Mouse (Mus musculus) urinary bladder, postnatal 36 days (tissue): ENCODE data around the gene Slc25a27.
A peak's percentile ranks its signal among the peaks of the same experiment; 100 is the strongest.

Experiments
- DNase-seq, 2 experiments: peaks; one replicate each; pipeline ENCODE4 v3.0.0; 2022; ENCODE audit warnings: low spot score in 2 of 2, mixed read lengths in 1 of 2

The Slc25a27 gene

GRCm38 (mm10) chr17:43646925-43647324 lies 20.1 kb downstream of the Slc25a27 start:
- DNase-seq, result no peak

GRCm38 (mm10) chr17:43645136-43645535 lies 21.9 kb downstream of the Slc25a27 start:
- DNase-seq, result no peak

- peak; percentile 24 to 35 for DNase-seq
Measured at GRCm38 (mm10) chr17:43644375-43644774, 22.6 kb downstream of the Slc25a27 start.

- no peak for DNase-seq
Measured at GRCm38 (mm10) chr17:43643191-43643590, 23.8 kb downstream of the Slc25a27 start.

- DNase-seq, result no peak
Measured at GRCm38 (mm10) chr17:43640825-43641224, 26.2 kb downstream of the Slc25a27 start.

DNA sequence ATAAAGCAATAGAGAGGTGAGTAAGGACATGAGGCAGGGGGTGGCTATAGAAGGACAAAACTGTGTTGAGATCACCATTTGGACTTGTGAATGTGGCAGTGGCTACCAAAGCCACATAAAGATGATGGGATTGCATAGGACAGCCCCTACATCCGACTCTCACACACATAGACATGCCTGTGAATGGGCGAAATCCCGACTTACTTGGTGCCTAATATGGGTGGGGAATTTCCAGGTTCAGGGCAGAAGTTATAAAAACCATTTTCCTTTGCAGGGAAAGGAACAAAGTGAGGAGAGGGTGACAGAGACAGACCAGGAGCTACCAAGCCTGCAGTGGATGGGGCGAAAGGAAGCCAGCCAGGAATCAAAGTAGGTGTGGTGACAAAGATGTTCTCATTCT lies 29.9 kb downstream of the Slc25a27 start:
- DNase-seq, result no peak

DNA sequence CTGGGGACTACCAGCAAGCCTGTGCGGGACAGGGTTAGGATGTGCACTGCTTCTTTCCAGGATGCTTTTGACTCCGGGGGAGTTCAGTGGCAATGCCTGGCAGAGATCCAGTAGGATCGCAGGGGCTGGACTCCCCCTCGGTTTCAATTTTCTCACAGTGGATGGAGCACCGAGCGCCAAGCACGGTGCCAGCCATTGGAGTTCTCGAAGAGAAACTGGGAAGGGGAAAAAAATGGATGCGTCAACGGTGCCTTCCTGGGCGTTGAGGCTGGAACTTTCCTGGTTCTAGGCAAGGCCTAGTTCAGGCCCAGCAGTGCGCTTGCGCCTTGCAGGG lies 36.6 kb downstream of the Slc25a27 start:
- DNase-seq, result no peak

- DNase-seq, result no peak
Measured at GRCm38 (mm10) chr17:43629496-43630426, 37.3 kb downstream of the Slc25a27 start, which contains the start of gene Tdrd6. Gene Tdrd6, minus strand, starts transcription at chr17:43630299.

DNA sequence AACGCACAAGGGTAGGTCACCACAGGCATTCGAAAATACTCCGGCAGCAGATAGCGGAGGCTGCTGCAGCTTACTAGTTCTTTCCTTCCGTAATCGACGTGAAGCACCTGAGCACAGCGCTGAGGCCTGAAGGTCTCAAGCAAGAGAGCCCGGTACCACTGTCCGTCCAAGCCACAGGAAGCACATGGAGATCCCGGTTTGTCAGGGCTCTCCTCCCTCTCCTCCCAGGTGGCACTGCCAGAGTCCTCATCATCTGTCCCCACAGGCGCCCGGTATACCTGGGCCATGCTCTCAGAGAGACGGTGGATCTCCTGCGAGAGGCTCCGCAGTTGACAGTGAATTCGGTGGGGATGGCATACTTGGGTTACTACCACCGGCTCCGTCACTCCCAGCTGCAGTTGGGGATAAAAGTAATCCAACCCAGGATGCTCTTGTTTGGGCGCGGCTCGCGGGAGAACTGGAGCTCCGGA lies 38.0 kb downstream of the Slc25a27 start:
- no peak for DNase-seq

GRCm38 (mm10) chr17:43628246-43628645 lies 38.8 kb downstream of the Slc25a27 start:
- no peak for DNase-seq

DNA sequence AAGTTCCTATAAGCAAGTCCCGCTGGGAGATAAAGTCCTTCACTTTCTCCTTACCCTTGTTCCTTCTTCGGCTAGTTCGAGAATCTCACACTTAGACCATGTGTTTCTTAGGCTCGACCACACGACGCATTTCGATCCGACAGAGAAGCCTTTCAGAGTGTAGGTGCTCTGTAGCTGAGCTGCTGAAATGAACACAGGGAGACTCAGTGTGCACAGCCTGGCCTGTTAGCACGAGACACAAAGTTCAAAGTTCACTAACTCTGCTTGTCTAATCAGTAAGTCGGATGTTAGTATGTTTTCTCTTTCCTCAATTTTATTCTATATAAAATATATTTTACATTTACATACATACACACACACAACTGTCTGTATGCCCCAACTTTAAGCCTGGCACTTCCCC lies 44.9 kb downstream of the Slc25a27 start:
- DNase-seq, result no peak

DNA sequence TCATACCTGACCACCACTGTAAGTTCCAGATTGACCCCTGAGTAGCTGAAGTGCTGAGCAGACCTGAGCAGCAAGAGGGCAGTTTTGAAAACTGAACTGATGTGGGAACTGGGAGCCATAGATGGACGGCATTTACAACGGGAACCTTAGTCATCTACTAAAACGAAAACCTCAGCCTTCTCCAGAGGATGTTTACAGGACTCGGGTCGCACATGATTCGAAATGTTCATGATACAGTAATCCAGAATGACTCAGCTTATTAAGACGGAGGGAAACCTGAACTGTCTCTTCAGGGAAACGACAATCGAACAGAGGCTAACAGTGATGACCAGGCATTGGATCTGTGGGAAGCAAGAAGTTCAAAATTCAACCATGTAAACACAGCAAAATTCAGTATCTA lies 47.9 kb downstream of the Slc25a27 start:
- DNase-seq, result no peak

GRCm38 (mm10) chr17:43612221-43612620 lies 54.8 kb downstream of the Slc25a27 start:
- no peak for DNase-seq

DNA sequence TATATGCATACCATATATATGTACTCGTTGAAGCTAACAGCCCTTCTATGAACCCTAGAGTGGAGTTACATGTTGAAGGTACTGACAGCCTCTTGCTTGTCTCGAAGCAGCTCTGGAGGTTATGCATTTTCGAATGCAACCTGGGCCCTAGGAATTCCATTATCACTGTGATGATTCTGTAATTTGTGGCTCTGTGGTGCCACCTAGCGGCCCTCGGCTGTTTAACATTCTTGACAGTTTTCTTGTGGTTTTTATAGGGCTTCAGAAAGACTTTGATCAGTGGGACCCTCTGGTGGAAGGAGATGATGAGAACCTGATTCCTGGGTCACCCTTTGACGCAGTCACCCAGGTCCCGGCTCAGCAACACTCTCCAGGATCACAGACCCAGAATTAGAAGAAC lies 55.4 kb downstream of the Slc25a27 start:
- DNase-seq, result no peak

DNA sequence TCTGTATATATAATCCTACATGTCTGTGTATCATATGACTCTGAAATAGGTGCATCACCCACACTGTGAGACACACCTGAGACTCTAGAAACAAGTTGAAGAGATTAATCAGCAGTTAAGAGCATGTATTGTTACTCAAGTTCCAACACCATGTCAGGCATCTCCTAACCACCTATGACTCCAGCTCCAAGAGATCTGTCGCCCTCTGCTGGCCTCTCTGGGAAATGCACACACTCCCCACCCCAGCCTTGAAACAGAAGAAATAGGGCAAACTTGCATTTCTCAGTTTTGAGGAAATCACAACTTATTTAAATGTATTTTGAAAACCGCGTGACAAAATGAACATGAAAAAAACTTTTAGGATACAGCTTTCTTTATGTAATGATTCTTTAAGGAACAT lies 60.3 kb downstream of the Slc25a27 start:
- peak; percentile 63 to 74 for DNase-seq

- DNase-seq, result no peak
Measured at GRCm38 (mm10) chr17:43598706-43599105, 68.3 kb downstream of the Slc25a27 start.

- no peak for DNase-seq
Measured at GRCm38 (mm10) chr17:43597742-43598141, 69.3 kb downstream of the Slc25a27 start.

DNA sequence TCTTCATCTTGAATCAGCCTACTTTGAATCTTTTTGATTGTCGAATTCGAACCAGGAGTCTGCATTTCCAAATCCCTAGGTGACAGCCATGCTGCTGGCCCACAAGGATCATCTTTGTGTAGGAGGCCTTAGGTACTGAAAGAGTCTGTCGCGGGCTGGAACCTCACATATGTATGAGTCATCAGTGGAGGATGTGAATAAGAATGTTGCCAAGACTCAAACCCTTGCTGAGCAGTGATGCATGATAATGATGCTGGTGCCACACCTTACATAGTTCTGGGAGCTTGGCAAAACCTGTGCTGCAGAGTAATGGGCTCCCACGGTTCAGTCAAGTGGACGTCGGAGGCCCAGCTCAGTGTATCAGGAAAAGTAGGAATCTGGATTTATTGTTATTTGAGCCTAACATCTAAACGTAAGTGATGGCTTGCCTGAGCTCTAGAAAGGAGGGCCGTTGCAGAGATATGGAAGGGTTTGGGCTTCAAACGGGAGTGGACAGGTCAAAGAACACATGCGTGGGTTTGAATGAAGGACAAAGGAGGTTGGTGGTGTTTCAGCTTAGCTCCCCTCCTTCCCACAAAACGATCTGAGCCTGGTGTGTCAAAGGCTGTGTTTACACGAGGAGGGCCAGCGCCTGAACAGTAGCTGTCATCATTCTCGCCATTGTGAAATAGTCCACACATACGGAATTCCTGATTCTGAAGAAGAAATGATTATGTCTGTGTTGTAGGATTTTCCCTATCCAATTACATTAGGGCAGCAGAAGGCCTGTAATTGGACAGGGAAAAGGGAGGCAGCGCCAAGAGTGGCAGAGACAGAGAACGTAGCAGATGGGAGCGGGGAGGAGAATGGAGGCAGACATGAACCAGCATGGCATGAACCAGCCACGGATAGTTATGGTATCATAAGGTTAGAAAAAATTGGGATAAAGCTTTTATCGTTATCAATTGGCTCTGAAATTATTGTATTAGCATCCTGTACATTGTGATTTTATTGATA lies 74.4 kb downstream of the Slc25a27 start:
- DNase-seq, result no peak
